Mouse (Mus musculus): Measurements from ENCODE around the gene Gm9736. TPM values are rescaled to one million over a fixed set of nuclear protein-coding genes. Genes with fewer than 3 reads are reported as not detected.
"Not testable (repeated sequence)": the region's sequence is repeated elsewhere in the genome, so short reads cannot be mapped to it uniquely, and the experiment has no call there.

Gene Gm9736
- total RNA-seq (2014; rRNA removed; ENCODE audit: low replicate concordance): not detected in 2 replicates
- not detected in 2 replicates for polyA plus RNA-seq (2015; fragmentation: Nextera tagmentation; extraction: Ambion mirVana)

GRCm38 (mm10) chr10:77751254-77751653, at the start of gene Gm9736:
Gene Gm9736, minus strand, starts transcription at chr10:77751354.
- not testable (repeated sequence) for H3K9ac ChIP-seq (replicated peaks; ENCODE audit: low read depth, low read length)
- WGBS: 13% methylated on average over 1 of the region's 1 CpGs

DNA sequence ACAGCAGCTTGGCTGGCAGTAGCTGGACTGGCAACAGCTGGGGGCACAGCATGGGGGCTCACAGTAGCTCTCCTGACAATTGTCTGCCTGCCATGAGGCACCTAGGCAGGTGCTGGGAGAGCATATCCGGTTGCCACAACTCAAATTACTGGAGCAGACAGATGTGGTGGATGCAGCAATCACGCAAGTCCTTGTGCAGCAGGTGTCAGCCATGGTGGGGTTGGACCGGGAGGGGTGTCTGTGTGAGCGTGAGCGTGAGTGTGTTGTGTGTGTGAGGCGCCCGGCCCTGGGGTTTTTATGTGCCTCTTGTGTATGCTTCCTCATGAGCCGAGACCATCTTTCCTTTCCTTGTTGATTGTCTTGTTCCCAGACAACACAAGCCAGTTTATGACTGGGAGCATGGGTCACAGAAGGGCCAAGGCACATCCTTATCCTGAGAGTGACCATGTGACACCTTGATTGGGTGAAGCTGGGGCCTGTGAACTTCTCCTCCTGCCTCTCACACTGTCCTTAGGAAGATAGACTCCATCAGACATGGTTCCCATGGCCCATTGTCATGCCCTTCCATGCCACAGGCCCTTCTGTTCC, 47.9 kb upstream of the Gm9736 start, which contains the start of gene Gm19668:
TSS of gene Gm19668 (minus strand) at position 213 of the 588 bp plus-strand sequence.
- Histone ChIP-seq H3K9ac (replicated peaks; ENCODE audit: low read depth, low read length) (no peak within 1 kb of the TSS), H3K4me1 (ENCODE audit: control insufficient read depth, insufficient read depth) (no peaks in the 10 kb centered on the region), H3K27me3 (ENCODE audit: control insufficient read depth, insufficient read depth, low read length) (no peaks in the 10 kb centered on the region), H3K27ac (ENCODE audit: low read depth) (no peak within 1 kb of the TSS), H3K4me2 (ENCODE audit: low read depth, low read length) (no peak within 1 kb of the TSS), H3K36me3 (replicated peaks; ENCODE audit: control insufficient read depth, insufficient read depth, low read length) (no peaks in the 10 kb centered on the region), H3K4me3 (ENCODE audit: low read depth, low read length) (no peak within 1 kb of the TSS), H3K9me3 (replicated peaks; ENCODE audit: control insufficient read depth, low read length) (no peaks in the 10 kb centered on the region)
- TF ChIP-seq EP300 (IDR thresholded peaks at IDR 0.05; ENCODE audit: low read depth) (no peak), CTCF (IDR thresholded peaks at IDR 0.05; ENCODE audit: low read depth) (no peak)
- WGBS: 69% methylated on average over 8 of the region's 8 CpGs
- ATAC-seq (ENCODE audit: insufficient read depth, low read depth) (no peak), DNase-seq (ENCODE audit: low spot score) (no peak)

More at GRCm38 (mm10) chr10:77751254-77751653, at the start of gene Gm9736:
- not testable (repeated sequence) for H3K4me3 ChIP-seq (ENCODE audit: low read depth, low read length); H3K27me3 ChIP-seq (ENCODE audit: control insufficient read depth, insufficient read depth, low read length); H3K9me3 ChIP-seq (replicated peaks; ENCODE audit: control insufficient read depth, low read length); H3K4me1 ChIP-seq (ENCODE audit: control insufficient read depth, insufficient read depth); H3K4me2 ChIP-seq (ENCODE audit: low read depth, low read length); H3K27ac ChIP-seq (ENCODE audit: low read depth); ATAC-seq (ENCODE audit: insufficient read depth, low read depth); DNase-seq (ENCODE audit: low spot score); H3K36me3 ChIP-seq (replicated peaks; ENCODE audit: control insufficient read depth, insufficient read depth, low read length)

DNA sequence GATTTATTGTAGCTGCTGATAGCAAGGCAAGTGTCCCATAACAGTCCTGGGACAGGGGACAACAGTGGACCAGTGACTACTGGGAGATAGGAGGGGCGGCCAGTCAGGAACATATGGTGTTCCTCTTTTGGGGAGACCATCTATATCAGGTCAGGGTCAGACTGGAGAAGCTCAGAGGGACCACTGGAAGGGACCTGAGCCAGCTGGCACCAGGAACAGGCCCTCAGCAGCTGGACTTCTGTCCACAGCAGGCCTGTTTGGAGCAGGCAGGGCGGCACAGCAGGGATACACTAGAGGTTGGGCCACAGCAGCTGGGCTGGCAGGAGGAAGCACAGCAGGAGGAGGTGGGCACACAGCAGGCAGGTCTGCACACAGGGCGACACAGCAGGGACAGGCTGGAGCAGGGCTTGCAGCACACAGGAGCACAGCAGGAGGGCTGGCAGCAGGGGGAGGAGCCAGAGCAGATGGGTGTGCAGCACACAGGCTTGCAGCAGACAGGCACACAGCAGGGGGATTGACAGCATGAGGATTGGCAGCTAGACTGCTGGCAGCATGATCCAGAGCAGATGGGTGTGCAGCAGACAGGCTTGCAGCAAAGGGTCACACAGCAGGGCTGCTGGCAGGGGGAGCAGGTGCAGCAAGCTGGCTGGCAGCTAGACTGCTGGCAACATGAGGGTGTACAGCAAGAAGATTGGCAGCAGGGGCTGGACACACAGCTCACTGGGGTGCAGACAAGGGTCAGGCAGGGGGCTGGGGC, 47.2 kb upstream of the Gm9736 start:
- H3K27me3 ChIP-seq (ENCODE audit: control insufficient read depth, insufficient read depth, low read length); H3K36me3 ChIP-seq (replicated peaks; ENCODE audit: control insufficient read depth, insufficient read depth, low read length); H3K9ac ChIP-seq (replicated peaks; ENCODE audit: low read depth, low read length); H3K4me2 ChIP-seq (ENCODE audit: low read depth, low read length); H3K27ac ChIP-seq (ENCODE audit: low read depth); H3K4me1 ChIP-seq (ENCODE audit: control insufficient read depth, insufficient read depth); H3K4me3 ChIP-seq (ENCODE audit: low read depth, low read length); DNase-seq (ENCODE audit: low spot score); H3K9me3 ChIP-seq (replicated peaks; ENCODE audit: control insufficient read depth, low read length): not testable (repeated sequence)
- peak; percentile 17; the same call in 1 of the 2 replicates for ATAC-seq (ENCODE audit: insufficient read depth, low read depth)
- 30% methylated on average over 3 of the region's 3 CpGs for WGBS

- no peak overlapping the region for H3K27ac ChIP-seq (ENCODE audit: low read depth)
- 14% methylated on average over 3 of the region's 3 CpGs for WGBS
These were observed 46.5 kb upstream of the Gm9736 start for GRCm38 (mm10) chr10:77797677-77798076.

GRCm38 (mm10) chr10:77794976-77795375, 43.8 kb upstream of the Gm9736 start, which contains the start of gene Gm9639:
Gene Gm9639, minus strand, starts transcription at chr10:77795076.
- ATAC-seq (ENCODE audit: insufficient read depth, low read depth) (no peak), DNase-seq (ENCODE audit: low spot score) (no peak)
- no peak for TF ChIP-seq EP300 (IDR thresholded peaks at IDR 0.05; ENCODE audit: low read depth)
- TF ChIP-seq CTCF (IDR thresholded peaks at IDR 0.05; ENCODE audit: low read depth): no peak
- Histone ChIP-seq H3K27me3 (ENCODE audit: control insufficient read depth, insufficient read depth, low read length) (no peaks in the 10 kb centered on the region), H3K4me2 (ENCODE audit: low read depth, low read length) (no peak within 1 kb of the TSS), H3K4me1 (ENCODE audit: control insufficient read depth, insufficient read depth) (no peaks in the 10 kb centered on the region), H3K27ac (ENCODE audit: low read depth) (no peak within 1 kb of the TSS), H3K9me3 (replicated peaks; ENCODE audit: control insufficient read depth, low read length) (no peaks in the 10 kb centered on the region), H3K9ac (replicated peaks; ENCODE audit: low read depth, low read length) (no peak within 1 kb of the TSS), H3K4me3 (ENCODE audit: low read depth, low read length) (no peak within 1 kb of the TSS), H3K36me3 (replicated peaks; ENCODE audit: control insufficient read depth, insufficient read depth, low read length) (no peaks in the 10 kb centered on the region)
- WGBS: 63% methylated on average over 2 of the region's 2 CpGs

More at GRCm38 (mm10) chr10:77797677-77798076, 46.5 kb upstream of the Gm9736 start:
- no peaks in the 10 kb centered on the region for H3K36me3 ChIP-seq (replicated peaks; ENCODE audit: control insufficient read depth, insufficient read depth, low read length)
- no peak overlapping the region for H3K9ac ChIP-seq (replicated peaks; ENCODE audit: low read depth, low read length)
- H3K4me3 ChIP-seq (ENCODE audit: low read depth, low read length): no peak overlapping the region
- no peaks in the 10 kb centered on the region for H3K27me3 ChIP-seq (ENCODE audit: control insufficient read depth, insufficient read depth, low read length)
- no peaks in the 10 kb centered on the region for H3K9me3 ChIP-seq (replicated peaks; ENCODE audit: control insufficient read depth, low read length)
- TF ChIP-seq CTCF (IDR thresholded peaks at IDR 0.05; ENCODE audit: low read depth) (no peak), EP300 (IDR thresholded peaks at IDR 0.05; ENCODE audit: low read depth) (no peak)
- DNase-seq (ENCODE audit: low spot score) (peak; percentile 47), ATAC-seq (ENCODE audit: insufficient read depth, low read depth) (peak; percentile 39)
- H3K4me1 ChIP-seq (ENCODE audit: control insufficient read depth, insufficient read depth): no peaks in the 10 kb centered on the region
- H3K4me2 ChIP-seq (ENCODE audit: low read depth, low read length): no peak overlapping the region
